Mouse (Mus musculus) cortical plate, adult 2 months (tissue): ENCODE data around the gene Stk35.

Source experiments
- CTCF ChIP-seq: fragments of 200-500 bp; IDR thresholded peaks from 2 replicates; pipeline ENCODE4 v1.5.1; 2011; ENCODE audit warnings: mild to moderate bottlenecking, control low read depth, low read length; ENCODE audit not compliant: insufficient read depth; ENCODE audit errors: extremely low read depth
- POLR2A ChIP-seq: fragments of 200-500 bp; IDR thresholded peaks from 2 replicates; pipeline ENCODE4 v1.6.1; 2011; ENCODE audit warnings: mild to moderate bottlenecking, low read length, control low read depth; ENCODE audit not compliant: insufficient read depth; ENCODE audit errors: extremely low read depth

DNA sequence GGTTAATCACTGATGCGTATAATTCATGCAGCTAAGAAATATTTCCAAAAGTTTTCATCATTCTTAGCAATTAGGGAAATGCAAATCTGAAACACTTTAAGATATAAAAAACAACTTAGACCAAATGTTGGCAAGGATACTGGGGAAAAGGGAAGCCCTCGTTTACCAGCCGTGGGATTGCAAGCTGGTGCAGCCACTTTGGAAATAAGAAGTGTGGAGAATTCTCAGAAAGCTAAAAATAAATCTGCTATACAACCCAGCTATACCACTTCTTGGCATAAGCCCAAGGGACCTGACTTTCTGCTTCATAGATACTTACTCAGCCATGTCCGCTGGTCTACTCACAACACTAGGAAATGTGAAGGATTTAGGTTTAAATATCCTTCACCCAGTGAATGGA is 51.2 kb downstream of the Stk35 start:
- no peak for TF ChIP-seq POLR2A
- no peak for TF ChIP-seq CTCF
